In genomic region chr9:51653376-51654292, GRCm38 (mm10) we compare ENCODE assay signal across 19 mouse cellular contexts.
DNase-seq lines count a peak whose midpoint lies in the region; ATAC-seq and TF ChIP-seq lines count a peak whose summit lies in the region.
"Had no signal": no experiment of that assay in that cellular context is flagged by ENCODE, and none has a peak within 500 bp of the region (broad histone marks: within the 10 kb centered on the region; RNA-seq: fewer than 3 reads in every experiment).

No protein-coding gene starts in this region.

- WGBS in hindbrain, postnatal 0 days = 59% methylated on average over 4 of the region's 4 CpGs
- 59% methylated on average over 4 of the region's 4 CpGs for WGBS in hindbrain, embryonic 16.5 days
- 54% methylated on average over 4 of the region's 4 CpGs for WGBS in forebrain, embryonic 13.5 days

- H3K27ac ChIP-seq in hindbrain, postnatal 0 days = no peak overlapping the region
- no peak overlapping the region for H3K27ac ChIP-seq in hindbrain, embryonic 16.5 days (ENCODE audit: low read depth, low read length)
- no peak overlapping the region for H3K27ac ChIP-seq in forebrain, embryonic 13.5 days

- no peak overlapping the region for H3K9ac ChIP-seq in hindbrain, postnatal 0 days (replicated peaks; ENCODE audit: low read length)
- no peak overlapping the region for H3K9ac ChIP-seq in hindbrain, embryonic 16.5 days (ENCODE audit: low read depth, low read length)
- H3K9ac ChIP-seq in forebrain, embryonic 13.5 days = no peak overlapping the region

- no peak overlapping the region for H3K4me3 ChIP-seq in hindbrain, postnatal 0 days (ENCODE audit: low read length)
- H3K4me3 ChIP-seq in hindbrain, embryonic 16.5 days (ENCODE audit: low read length) = no peak overlapping the region
- H3K4me3 ChIP-seq in forebrain, embryonic 13.5 days = no peak overlapping the region

- peak; percentile 10 for DNase-seq in embryo, embryonic 11 days
- no peak for DNase-seq in embryo, embryonic 9.5 days (ENCODE audit: extremely low spot score)
- DNase-seq in hindbrain, postnatal 0 days (ENCODE audit: low spot score) = peak; percentile 16
- peak; percentile 14 for DNase-seq in retina, embryonic 14.5 days (ENCODE audit: low spot score)
- no peak for DNase-seq in spleen, adult 12 weeks (ENCODE audit: low spot score)
- DNase-seq: adrenal gland, postnatal 14 days; cerebellum, adult 18-20 months; gastrocnemius, postnatal 10 days; heart, adult 18-20 months; heart, postnatal 4 days; lung, adult 2 months; lung, postnatal 36 days; spleen, adult 18-20 months; thymus, postnatal 25 days had no signal

- no peaks in the 10 kb centered on the region for H3K27me3 ChIP-seq in hindbrain, postnatal 0 days (ENCODE audit: insufficient read depth, low read length)
- H3K27me3 ChIP-seq in hindbrain, embryonic 16.5 days (replicated peaks; ENCODE audit: control insufficient read depth, insufficient read depth, low read length) = no peaks in the 10 kb centered on the region
- H3K27me3 ChIP-seq in forebrain, embryonic 13.5 days = no peaks in the 10 kb centered on the region

- ATAC-seq in hindbrain, postnatal 0 days = no peak
- no peak for ATAC-seq in hindbrain, embryonic 16.5 days
- peak; percentile 69 for ATAC-seq in forebrain, embryonic 13.5 days
- ATAC-seq: CD4-positive, CD25-positive, alpha-beta regulatory T cell, adult 4 months; intestine, embryonic 16.5 days had no signal

- H3K4me1 ChIP-seq in hindbrain, postnatal 0 days (ENCODE audit: insufficient read depth, low read length) = no peaks in the 10 kb centered on the region
- no peaks in the 10 kb centered on the region for H3K4me1 ChIP-seq in hindbrain, embryonic 16.5 days (ENCODE audit: control insufficient read depth, insufficient read depth, low read depth, low read length)
- no peaks in the 10 kb centered on the region for H3K4me1 ChIP-seq in forebrain, embryonic 13.5 days

- H3K4me2 ChIP-seq in hindbrain, postnatal 0 days (ENCODE audit: low read depth, low read length) = no peak overlapping the region
- H3K4me2 ChIP-seq in hindbrain, embryonic 16.5 days (ENCODE audit: low read length) = no peak overlapping the region
- H3K4me2 ChIP-seq in forebrain, embryonic 13.5 days = no peak overlapping the region
- H3K4me2 ChIP-seq: liver, embryonic 11.5 days had no signal

- no peak for TF ChIP-seq CTCF in hindbrain, postnatal 0 days (IDR thresholded peaks at IDR 0.05; ENCODE audit: low read depth)

- no peaks in the 10 kb centered on the region for H3K36me3 ChIP-seq in hindbrain, postnatal 0 days (ENCODE audit: insufficient read depth, low read length)
- no peaks in the 10 kb centered on the region for H3K36me3 ChIP-seq in hindbrain, embryonic 16.5 days (ENCODE audit: control insufficient read depth, insufficient read depth, low read length)
- H3K36me3 ChIP-seq in forebrain, embryonic 13.5 days (ENCODE audit: poor library complexity, severe bottlenecking) = no peaks in the 10 kb centered on the region

- H3K9me3 ChIP-seq in hindbrain, postnatal 0 days (ENCODE audit: low read length) = no peaks in the 10 kb centered on the region
- H3K9me3 ChIP-seq in hindbrain, embryonic 16.5 days (ENCODE audit: control insufficient read depth, low read length) = no peaks in the 10 kb centered on the region
- 0 out of 2 replicates have a peak, but pooled peaks cover 7% of the 10 kb centered on the region for H3K9me3 ChIP-seq in forebrain, embryonic 13.5 days (replicated peaks)

Comparison
In these comparisons a context has a peak if more than half of its experiments do, and no peak if none do; other contexts are left out.
1. DNase-seq: peak in embryo, embryonic 11 days (single experiment), hindbrain, postnatal 0 days (single experiment) and retina, embryonic 14.5 days (single experiment); none in embryo, embryonic 9.5 days (single experiment) and spleen, adult 12 weeks (single experiment).